Mouse (Mus musculus) heart, postnatal 36 days (tissue): ENCODE results near the gene Snx15. TPM values are rescaled to one million over a fixed set of nuclear protein-coding genes. Genes with fewer than 3 reads are reported as not detected.

Experiments
- DNase-seq, 2 experiments: peaks; one replicate each; pipeline ENCODE4 v3.0.0; 2021 to 2022
- intact Hi-C: fragments of 180-260 bp; cut with DNase I; formaldehyde crosslinking; loops from one replicate; pipeline ENCODE4 v1.15.1; 2025
- total RNA-seq, 2 experiments: library from RNA; stranded (reverse); gene quantifications; 2 replicates each; pipeline ENCODE4 v1.2.3; 2021

The Snx15 gene
- total RNA-seq, 2 experiments from 2014 or later: 12.8 to 13.3 TPM

DNA sequence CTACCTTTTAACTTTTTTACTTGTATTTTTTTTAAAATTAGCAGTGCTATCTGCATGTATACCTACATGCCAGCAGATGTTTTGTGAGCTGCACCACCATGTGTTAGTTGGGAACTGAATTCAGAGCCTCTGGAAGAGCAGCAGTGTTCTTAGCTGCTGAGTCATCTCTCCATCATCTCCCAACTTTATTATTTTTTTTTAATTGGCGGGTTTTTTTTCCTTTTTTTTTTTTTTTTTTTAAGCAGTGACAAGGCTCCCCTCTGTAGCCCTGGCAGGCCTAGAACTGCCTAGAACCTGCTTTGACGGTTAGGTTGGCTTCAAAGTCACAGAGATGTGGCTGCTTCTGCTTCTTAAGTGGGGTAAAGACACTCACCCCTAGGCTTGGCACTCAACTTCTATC lies 3.2 kb downstream of the Snx15 start:
- no peak for DNase-seq
- intact Hi-C loops: loop anchor here (5.0 kb wide), 1 partner anchor 78 kb away; the partner anchor contains the start of gene Syvn1

DNA sequence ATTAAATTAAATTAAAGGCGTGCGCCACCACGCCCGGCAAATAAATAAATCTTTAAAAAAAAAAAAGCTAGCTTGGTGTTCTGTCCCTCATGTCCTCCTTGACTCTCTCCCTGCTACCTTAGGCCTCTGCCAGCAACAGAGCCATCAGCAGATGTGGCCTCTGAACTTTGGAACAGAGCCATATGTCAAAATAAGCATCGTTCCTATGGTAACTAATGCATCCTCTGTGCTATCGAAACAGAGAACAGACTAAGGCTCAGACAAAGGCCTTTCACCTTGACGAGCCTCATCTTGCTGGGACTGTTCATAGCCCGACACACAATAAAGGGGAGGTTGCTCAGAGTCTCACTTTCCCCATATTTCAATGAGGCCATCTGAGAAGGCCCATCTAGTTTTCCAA lies 4.8 kb downstream of the Snx15 start:
- no peak for DNase-seq
- intact Hi-C loops: no loop called here

DNA sequence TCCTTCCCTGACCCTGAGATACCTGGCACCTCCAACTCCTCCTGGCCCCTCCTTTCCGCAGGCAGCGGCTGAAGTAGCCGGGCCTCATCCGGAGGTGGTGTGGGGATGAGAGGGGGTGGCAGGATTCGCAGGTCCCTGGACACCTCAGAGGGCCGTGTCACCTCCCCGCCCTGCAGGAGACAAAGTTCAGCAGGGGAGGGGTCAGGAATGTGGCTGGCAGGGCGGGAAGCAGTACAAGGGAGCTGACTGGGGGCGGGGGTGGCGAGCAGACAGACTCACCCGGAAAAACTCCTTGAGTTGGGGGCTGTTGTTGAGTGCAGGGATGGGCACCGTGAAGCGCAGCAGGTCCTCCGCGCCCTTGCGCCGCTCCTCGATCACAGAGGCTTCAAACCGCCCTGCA lies 6.3 kb downstream of the Snx15 start:
- DNase-seq: no peak
- intact Hi-C loops: no loop called here

DNA sequence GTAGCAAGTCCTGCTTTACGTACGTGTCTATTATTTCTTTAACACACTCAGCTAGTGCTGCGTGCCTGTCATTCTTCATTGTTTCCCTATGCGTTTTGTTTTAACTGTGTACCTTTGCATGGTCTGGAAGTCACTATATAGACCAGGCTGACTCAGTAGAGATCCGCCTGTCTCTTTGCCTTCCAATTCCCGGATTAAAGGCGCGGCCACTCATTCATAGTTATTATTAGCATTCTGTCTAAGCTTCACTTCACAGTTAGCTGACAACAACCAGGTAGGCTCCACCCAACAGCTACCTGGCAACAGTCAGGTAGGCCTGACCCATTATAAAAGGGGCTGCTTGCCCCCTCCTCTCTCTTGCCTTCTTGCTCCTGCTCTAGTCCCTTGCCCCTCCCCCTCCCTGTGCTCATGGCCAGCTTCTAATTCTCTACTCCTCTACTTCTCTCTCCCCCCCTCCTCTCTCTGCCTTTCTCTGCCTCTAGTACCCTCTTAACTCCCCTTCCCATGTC lies 9.4 kb downstream of the Snx15 start:
- DNase-seq: no peak
- intact Hi-C loops: no loop called here

DNA sequence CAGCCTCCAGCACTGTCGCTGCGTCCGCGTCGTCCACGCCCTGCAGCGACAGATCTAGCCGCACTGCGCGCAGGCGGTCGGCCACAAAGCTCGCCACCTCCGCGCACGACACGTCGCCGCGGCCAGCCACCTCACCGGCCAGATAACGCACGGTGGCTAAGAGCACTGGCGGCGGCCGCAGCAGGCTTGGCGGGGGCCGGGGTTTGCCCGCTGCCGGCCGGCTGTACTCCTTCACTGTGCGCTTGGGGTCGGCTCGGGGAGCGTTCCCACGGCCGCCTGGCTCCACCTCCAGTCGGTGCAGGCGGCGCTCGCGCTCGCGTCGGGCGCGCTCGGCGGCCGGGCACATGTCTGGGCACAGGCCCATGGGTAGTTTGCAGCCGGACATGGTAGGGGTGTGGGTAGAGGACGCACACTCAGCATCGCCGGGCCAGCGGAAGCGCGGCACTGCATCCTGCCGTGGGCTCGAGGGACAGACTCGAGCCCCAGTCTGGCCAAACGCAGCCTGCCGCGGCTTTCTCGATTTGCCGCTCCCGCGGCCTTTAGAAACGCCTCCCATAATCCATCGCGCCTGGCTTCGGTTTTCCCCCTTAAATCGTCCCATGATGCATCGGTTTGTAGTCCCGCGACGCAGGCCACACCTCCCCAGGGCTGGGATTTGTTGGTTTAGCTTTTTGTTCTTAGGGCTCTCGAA lies 10.0 kb downstream of the Snx15 start, which contains the start of gene Sac3d1:
Gene Sac3d1 (minus strand): TSS at position 665 of the 691 bp plus-strand sequence.
- intact Hi-C loops: no loop called here
- peak; percentile 84 to 89 for DNase-seq

DNA sequence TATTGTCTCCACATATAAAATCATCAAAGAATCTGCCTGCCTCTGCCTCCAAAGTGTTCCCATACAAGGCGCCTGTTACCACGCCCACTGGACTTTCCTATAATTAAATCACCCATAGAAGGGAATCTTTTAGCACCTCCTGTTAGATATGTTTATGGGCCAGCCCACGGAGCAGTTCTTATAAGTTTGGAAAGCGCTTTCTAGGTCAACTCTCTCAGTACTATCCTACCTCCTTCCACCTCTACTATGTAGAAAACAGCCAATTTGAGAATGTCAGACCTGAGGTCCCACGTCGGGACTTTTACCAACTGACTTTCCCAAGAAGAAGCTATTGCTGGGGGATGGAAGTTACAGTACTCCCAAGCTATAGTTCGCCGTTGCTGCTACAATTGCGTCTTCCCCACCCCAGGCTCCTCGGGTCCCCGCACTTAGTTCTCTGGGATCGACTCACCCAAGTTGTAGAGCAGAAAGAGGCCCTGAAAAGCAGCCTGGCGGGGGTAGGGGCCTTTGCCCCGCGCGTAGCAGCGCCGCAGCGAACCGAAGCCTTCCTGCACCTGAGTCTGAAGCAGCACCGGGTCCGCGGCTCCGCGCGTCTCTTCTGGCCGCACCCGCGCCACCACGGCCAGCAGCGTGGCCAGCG lies 10.6 kb downstream of the Snx15 start:
- intact Hi-C loops: no loop called here
- no peak for DNase-seq

DNA sequence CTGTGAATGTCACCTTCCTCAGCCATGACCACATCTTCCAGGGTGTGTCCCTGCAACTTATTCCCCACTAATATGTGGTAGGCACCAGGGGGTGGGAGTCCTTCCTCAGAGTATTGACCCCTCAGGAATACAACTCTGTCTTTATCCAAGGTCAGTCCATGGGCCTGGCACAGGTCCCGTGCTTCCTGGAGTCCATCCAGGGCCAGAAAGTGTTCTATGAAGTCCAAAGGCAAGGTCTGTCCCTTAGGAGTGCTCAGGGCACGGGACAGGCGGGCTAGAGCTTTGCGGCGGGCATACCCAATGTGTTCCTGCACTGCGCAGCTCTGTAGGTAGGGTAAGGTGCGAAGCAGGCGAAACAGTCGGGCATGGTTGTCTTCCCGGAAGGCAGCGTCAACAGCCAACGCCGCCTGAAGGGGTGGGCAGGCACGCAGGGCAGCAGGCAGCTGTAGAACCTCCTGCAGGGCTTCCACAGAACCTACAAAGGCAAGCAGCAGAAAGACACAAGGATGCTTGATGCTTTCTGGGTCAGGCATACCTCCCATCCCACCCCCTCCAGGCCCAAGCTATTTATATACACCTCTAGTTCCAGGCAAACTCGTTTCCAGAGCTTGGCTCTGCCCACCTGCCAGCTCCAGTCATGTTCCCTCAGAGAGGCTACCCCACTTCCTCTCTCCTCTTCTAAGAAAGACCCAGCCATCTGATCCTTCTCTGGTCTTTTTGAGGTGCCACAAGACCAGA lies 11.8 kb downstream of the Snx15 start:
- intact Hi-C loops: no loop called here
- no peak for DNase-seq

DNA sequence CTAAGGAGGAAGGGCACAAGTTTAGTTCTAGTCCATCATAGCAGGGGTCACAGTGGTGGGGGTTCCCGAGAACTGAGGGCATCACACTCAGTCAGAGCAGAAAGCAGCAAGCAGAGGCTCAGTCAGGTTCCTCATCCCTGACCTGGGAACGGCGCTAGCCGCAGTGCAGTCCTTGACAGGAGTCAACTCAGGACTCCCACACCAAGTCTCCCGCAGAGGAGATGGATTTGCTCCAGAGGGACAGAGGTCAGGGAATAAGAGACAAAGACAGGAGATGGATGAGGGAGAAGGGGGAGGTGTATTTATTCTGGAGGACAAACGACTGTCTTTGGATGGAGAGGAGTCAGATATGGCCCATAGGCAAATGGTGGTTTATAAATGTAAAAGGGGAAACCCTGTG lies 15.0 kb downstream of the Snx15 start:
- intact Hi-C loops: no loop called here
- DNase-seq: no peak

DNA sequence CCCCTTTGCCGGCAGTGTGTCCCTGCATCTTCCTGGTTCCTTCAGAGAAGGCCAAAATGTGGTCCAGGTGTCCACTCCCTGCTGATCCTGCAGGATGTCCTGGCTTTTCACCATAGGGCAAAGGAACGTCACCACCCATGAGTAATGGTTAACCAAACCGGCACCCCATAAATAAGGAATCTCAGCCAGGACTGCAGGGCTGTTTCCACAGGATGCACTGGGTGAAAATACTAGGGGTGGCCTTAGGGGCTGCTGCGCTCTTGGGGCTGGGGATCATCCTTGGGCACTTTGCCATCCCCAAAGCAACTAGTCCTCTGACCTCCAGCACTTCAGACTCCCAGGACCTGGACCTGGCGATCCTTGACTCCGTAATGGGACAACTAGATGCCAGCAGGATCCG lies 22.5 kb downstream of the Snx15 start, which contains the start of gene Naaladl1:
Gene Naaladl1 (plus strand): TSS at position 197 of the 400 bp plus-strand sequence.
- intact Hi-C loops: no loop called here
- DNase-seq: no peak

DNA sequence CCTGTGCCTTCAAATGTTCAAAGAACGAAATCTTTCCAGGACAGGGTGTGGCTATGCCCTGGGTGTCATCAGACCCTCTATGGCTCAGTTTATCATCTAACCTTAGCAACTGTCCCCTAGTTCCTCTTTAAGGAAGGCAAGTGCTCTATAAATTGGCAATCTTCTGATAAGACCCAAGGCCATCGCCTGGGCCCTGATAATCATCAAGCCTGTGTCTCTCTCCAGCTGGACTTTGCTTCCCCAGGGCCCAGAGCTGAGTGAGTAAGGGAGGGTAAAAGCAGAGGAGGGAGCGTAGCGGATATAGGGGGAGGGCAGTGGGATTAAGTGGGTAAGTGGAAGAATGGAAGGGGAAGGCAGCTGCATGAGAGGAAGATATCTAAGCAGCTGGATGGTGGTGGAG lies 23.6 kb downstream of the Snx15 start:
- DNase-seq: no peak
- intact Hi-C loops: no loop called here

DNA sequence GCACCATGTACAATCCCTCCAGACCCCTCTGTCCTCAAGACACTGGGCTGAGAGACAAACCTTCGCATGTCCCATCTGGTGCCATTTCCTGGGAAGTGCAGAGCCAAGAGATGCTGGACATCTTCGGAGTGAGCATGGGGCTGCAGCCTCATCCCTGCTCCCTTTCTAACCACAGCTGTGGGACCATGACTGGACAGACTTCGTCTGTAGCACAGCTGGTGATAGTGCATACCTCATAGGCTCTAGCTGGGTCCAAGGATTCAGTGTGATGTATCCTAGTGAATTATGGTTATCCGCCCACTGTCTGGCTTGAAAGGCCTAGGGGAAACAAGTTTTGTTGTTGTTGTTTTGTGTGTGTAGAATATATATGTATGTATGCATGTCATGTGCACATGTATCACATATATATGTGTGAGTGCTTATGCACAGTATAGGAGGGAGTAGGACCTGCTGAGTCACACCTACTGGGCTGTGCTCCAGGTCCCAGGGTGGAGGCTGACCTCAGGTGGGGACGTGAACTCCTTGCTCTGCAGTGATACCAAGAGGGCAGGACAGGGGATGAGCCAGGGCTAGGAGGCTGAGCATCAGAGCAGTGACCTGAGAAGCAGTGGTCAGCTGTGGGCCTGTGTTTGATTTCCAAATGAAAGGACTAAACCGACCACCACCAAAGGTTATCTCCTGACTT lies 25.8 kb downstream of the Snx15 start:
- no peak for DNase-seq
- intact Hi-C loops: no loop called here

DNA sequence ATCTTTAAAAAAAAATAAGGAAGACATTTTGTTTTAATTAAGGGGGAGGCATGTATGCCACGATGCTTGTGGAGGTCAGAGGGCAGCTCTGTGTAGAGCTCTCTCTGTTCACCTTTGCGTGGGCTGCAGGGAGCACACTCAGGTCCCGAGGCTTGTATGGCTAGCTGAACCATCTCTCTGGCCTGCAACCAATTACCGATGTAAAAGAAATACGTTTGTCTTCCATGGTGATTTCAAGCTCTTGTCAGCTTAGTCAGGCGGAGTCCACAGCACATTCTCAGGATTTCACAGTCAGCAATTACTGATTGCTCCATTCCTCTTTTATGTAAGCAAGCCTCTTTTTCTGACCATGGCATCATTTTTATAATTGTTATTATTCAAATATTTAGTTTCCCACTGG lies 26.9 kb downstream of the Snx15 start:
- intact Hi-C loops: no loop called here
- no peak for DNase-seq

DNA sequence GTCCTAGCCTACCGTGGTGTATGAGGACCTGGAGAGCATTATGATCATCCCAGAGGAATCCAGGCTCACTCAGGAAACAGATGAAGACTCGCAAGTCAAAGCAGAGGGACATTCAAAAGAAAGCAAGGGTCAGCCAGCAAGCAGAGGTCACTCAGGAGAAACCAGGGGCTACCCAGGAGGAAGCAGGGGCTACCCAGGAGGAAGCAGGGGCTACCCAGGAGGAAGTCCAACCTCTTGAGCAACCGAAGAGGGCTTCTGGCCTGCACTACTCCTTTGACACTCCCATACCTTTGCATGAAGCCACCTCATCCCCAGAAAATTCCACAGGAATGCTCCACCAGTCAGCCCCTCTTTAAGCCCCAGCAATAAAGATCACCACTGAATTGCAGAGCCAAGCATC lies 30.3 kb downstream of the Snx15 start:
- no peak for DNase-seq
- intact Hi-C loops: no loop called here

DNA sequence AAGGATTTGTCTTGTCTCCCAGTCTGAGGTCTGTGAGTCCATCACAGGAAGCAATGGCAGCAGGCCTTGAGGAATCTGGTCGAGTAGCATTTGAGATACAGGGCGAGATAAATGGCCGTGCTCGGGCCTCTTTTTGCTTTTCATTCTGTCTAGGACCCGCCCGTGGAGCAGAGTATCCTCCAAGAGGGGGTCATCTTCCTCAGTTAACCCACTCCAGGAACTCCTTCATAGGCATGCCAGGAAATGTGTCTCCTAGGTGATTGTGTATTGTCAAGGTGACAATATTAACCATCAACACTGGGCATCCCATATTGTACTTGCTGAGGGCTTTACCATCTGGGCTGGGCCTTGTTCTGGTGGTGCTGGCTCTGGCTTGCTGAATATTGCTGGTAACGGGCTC lies 34.0 kb downstream of the Snx15 start, which contains the start of gene AC131692.1:
Gene AC131692.1 (plus strand): TSS at position 301 of the 400 bp plus-strand sequence.
- intact Hi-C loops: no loop called here
- DNase-seq: no peak

DNA sequence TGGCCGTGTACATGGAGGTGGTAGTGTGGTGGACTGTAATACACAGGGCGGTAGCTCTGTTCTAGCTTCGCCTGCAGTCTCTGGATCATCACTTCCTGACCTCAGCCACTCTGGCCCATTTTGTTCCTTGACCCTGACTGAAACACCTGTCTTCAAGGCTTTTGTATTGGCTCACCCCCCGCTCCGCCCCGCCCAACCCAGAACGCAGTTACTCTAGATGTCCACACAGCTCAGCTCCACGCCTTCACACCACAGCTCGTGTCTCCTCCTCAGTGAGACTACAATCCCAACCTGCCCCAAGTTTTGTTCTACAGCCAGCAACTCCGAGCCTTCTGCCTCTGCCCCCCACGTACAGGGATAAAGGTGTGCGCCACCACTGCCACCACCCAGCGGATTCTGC lies 39.3 kb downstream of the Snx15 start:
- DNase-seq: no peak
- intact Hi-C loops: no loop called here

DNA sequence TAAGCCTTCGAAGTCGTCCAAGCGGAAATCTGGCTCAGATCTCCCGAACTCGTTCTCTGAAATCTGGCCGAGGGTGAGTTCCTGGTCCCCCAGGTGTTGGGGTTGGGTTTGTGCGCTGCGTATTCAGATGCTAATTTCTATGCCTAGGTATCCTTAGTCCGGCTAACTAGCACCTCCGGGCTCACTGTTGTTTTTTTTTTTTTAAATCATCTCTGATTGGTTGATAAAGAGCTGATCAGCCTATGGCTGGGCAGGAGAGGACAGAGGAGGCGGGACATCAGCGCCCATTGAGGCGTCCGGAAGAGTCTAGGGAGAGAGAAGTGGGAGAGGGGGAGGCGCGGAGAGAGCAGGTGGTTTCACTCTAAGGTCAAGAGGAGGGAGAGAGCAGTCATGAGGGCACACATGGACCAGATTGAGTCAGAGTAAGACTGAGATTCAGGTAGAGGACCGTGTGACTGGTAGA lies 42.7 kb downstream of the Snx15 start:
- intact Hi-C loops: no loop called here
- DNase-seq: no peak

DNA sequence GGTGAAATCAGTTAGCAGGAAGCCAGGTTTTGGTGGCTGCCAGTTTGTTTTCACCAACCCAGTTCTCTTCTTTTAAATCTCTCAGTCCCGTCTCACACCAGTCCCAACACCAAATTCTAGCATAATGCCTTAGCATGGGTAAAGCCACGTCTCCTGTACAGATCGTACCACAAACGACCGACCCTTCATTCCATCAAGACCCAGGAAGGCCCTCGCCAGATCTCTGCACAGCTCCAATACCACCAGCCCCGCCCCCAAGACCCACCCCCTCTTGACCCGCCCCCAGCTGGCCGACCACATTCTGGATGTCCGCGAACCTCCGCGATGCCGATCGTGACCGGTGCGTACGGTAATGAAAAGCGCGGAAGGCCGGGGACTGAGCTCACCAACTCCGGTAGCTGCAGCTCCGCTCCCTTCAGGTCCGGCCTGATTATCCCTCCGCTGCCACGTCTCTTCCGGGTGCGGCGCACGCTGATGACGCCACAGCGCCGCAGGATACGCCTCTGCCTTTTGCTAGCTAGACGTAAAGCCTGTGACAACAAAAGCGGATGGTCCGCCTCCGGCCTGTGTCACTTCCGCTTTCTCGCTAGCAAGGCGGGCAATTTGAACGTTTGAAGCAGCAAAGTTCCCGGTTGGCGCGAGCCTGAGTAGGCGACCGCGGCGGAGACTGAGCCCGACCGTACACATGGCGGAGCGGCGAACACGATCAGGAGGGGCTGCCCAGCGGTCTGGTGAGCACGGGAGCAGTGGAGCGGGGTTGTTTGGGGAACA lies 43.4 kb downstream of the Snx15 start, which contains the start of the genes Zfpl1 and Cdca5:
Gene Zfpl1 (minus strand): TSS at position 479 of the 771 bp plus-strand sequence.
Gene Cdca5 (plus strand): TSS at position 506 of the 771 bp plus-strand sequence.
- intact Hi-C loops: loop anchor here (1.0 kb wide), 1 partner anchor 27 kb away; the partner anchor contains the start of genes Fau and Mrpl49
- DNase-seq: peak; percentile 95 to 98

DNA sequence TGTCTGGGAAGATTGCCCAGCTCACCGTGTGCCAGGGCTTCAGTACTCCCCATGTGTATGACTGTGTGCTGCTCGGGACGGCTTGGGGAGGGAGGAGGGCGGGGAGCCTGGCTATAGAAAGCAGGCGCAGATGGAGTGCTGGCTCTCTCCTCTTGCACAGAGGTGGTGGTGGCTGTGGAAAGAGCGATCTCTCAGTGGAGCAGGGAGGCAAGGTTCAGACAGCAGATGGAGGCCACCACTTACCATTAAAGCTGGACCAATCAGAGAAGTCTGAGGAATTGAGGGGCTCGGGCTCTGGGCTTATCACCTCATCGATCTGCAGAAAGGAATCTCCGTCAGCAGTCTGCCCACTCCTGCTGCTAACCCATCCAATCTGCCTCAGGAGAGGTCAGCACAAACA lies 45.9 kb downstream of the Snx15 start, which contains the start of gene Gm28374:
Gene Gm28374 (minus strand): TSS at position 101 of the 400 bp plus-strand sequence.
- intact Hi-C loops: no loop called here
- DNase-seq: no peak

DNA sequence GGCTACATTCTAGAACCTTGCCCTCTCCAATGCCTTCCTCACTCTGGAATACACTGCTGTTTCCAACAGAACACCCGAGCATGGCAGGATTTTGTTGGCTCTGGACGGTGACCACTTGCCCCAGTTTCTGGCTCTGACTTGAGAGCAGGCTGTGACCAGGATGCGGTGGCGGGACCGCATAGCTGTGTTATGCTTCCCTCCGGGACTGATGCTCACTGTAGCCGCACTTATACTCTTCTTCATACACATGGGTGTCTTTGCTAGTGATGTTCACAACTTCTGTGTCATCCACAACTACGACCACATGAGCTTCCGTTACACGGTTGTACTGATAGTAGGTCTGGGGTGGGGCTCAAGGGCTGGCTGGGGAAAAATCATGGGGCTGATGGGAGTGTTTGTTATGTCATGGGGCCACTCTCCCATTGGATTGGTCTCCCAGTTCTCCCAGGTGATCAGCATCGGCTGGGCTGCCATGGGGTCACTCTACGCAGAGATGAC lies 48.1 kb downstream of the Snx15 start, which contains the start of gene Tmem262:
Gene Tmem262 (plus strand): TSS at position 51 of the 498 bp plus-strand sequence.
- DNase-seq: no peak
- intact Hi-C loops: loop anchor here (5.0 kb wide), 1 partner anchor 252 kb away; the partner anchor contains the start of gene Men1
